Mouse (Mus musculus) embryonic fibroblast, embryonic 13.5 days (primary cell): ENCODE data around the gene Gm5678.

Experiments
- CTCF ChIP-seq: IDR thresholded peaks from 2 replicates; pipeline ENCODE4 v1.5.1; 2011; ENCODE audit warnings: mild to moderate bottlenecking, control low read depth, low read length, moderate library complexity, borderline replicate concordance; ENCODE audit not compliant: insufficient read depth
- POLR2A ChIP-seq: IDR thresholded peaks from 2 replicates; pipeline ENCODE4 v1.6.1; 2011; ENCODE audit warnings: low read depth, mild to moderate bottlenecking, control low read depth, low read length, moderate library complexity

- TF ChIP-seq CTCF = no peak
- no peak for TF ChIP-seq POLR2A
Observed at GRCm38 (mm10) chr16:93592711-93593110, 35.2 kb upstream of the Gm5678 start.
